Mouse (Mus musculus): ENCODE measurements around the gene Tmem242. TPM values are rescaled to one million over a fixed set of nuclear protein-coding genes. Genes with fewer than 3 reads are reported as not detected.
A peak's percentile ranks its signal among the peaks of the same experiment; 100 is the strongest.

Tmem242 gene
- total and polyA plus RNA-seq, 2 experiments: 12.9 to 59.8 TPM

DNA sequence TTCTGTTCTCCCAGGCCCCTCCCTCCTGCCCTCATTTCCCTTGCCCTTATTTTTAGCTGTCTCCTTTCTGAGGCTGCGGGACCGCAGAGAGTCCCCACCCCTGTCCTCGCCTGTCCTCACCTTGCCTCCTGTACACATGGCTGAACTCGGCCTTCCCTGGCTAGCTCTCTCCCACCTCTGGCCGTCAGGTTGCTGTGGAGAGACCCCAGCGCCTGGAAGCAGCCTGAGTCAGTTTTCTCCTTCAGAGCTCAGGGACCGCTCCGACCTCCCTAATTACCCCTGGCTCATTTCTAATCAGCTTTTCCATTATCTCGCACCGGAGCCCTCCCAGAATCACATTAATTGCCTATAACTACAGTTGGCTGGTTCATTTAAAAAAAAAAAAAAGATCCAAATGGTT, 49.4 kb downstream of the Tmem242 start:
- Histone ChIP-seq H3K36me3 (ENCODE audit: control insufficient read depth, insufficient read depth, low read length) (no peaks in the 10 kb centered on the region), H3K9ac (ENCODE audit: low read depth, low read length) (no peak overlapping the region), H3K27ac (replicated peaks; ENCODE audit: insufficient read depth, low read depth, low read length) (no peak overlapping the region), H3K27me3 (ENCODE audit: control insufficient read depth, insufficient read depth, low read length) (no peaks in the 10 kb centered on the region), H3K79me2 (ENCODE audit: control insufficient read depth, insufficient read depth, low read length) (no peaks in the 10 kb centered on the region), H3K4me3 (ENCODE audit: insufficient read depth, low read depth, low read length) (no peak overlapping the region), H3K4me1 (ENCODE audit: control insufficient read depth, insufficient read depth, low read length) (no peaks in the 10 kb centered on the region)
- TF ChIP-seq POLR2A (IDR thresholded peaks at IDR 0.05; ENCODE audit: extremely low read depth, insufficient read depth, low read length): no peak
- no peak for TF ChIP-seq CTCF (IDR thresholded peaks at IDR 0.05; ENCODE audit: low read depth, low read length)
- no peak for DNase-seq (ENCODE audit: extremely low read depth, low read depth, low spot score)
- 84% methylated on average over 10 of the region's 10 CpGs for WGBS

GRCm38 (mm10) chr17:5388351-5388750, 51.7 kb downstream of the Tmem242 start:
- Histone ChIP-seq H3K4me3 (ENCODE audit: insufficient read depth, low read depth, low read length) (no peak overlapping the region), H3K27ac (replicated peaks; ENCODE audit: insufficient read depth, low read depth, low read length) (no peak overlapping the region), H3K27me3 (ENCODE audit: control insufficient read depth, insufficient read depth, low read length) (no peaks in the 10 kb centered on the region), H3K79me2 (ENCODE audit: control insufficient read depth, insufficient read depth, low read length) (no peaks in the 10 kb centered on the region), H3K4me1 (ENCODE audit: control insufficient read depth, insufficient read depth, low read length) (no peaks in the 10 kb centered on the region), H3K36me3 (ENCODE audit: control insufficient read depth, insufficient read depth, low read length) (no peaks in the 10 kb centered on the region), H3K9ac (ENCODE audit: low read depth, low read length) (no peak overlapping the region)
- DNase-seq (ENCODE audit: extremely low read depth, low read depth, low spot score): no peak
- 90% methylated on average over 3 of the region's 3 CpGs for WGBS
- no peak for TF ChIP-seq CTCF (IDR thresholded peaks at IDR 0.05; ENCODE audit: low read depth, low read length)
- no peak for TF ChIP-seq POLR2A (IDR thresholded peaks at IDR 0.05; ENCODE audit: extremely low read depth, insufficient read depth, low read length)

- no peak overlapping the region for H3K4me3 ChIP-seq (ENCODE audit: insufficient read depth, low read depth, low read length)
- TF ChIP-seq POLR2A (IDR thresholded peaks at IDR 0.05; ENCODE audit: extremely low read depth, insufficient read depth, low read length) (no peak), CTCF (IDR thresholded peaks at IDR 0.05; ENCODE audit: low read depth, low read length) (0 out of 2 replicates have a peak, but pooled peaks have one; percentile 14)
- WGBS: 37% methylated on average over 12 of the region's 12 CpGs
- H3K27ac ChIP-seq (replicated peaks; ENCODE audit: insufficient read depth, low read depth, low read length): no peak overlapping the region
- no peaks in the 10 kb centered on the region for H3K4me1 ChIP-seq (ENCODE audit: control insufficient read depth, insufficient read depth, low read length)
- DNase-seq (ENCODE audit: extremely low read depth, low read depth, low spot score): peak; percentile 70
- H3K9ac ChIP-seq (ENCODE audit: low read depth, low read length): no peak overlapping the region
- no peaks in the 10 kb centered on the region for H3K36me3 ChIP-seq (ENCODE audit: control insufficient read depth, insufficient read depth, low read length)
- H3K79me2 ChIP-seq (ENCODE audit: control insufficient read depth, insufficient read depth, low read length): no peaks in the 10 kb centered on the region
- H3K27me3 ChIP-seq (ENCODE audit: control insufficient read depth, insufficient read depth, low read length): no peaks in the 10 kb centered on the region
These were observed 53.0 kb downstream of the Tmem242 start for GRCm38 (mm10) chr17:5386885-5387545.

- Histone ChIP-seq H3K27ac (replicated peaks; ENCODE audit: insufficient read depth, low read depth, low read length) (no peak overlapping the region), H3K9ac (ENCODE audit: low read depth, low read length) (no peak overlapping the region), H3K36me3 (ENCODE audit: control insufficient read depth, insufficient read depth, low read length) (no peaks in the 10 kb centered on the region), H3K4me3 (ENCODE audit: insufficient read depth, low read depth, low read length) (no peak overlapping the region), H3K27me3 (ENCODE audit: control insufficient read depth, insufficient read depth, low read length) (no peaks in the 10 kb centered on the region), H3K4me1 (ENCODE audit: control insufficient read depth, insufficient read depth, low read length) (no peaks in the 10 kb centered on the region), H3K79me2 (ENCODE audit: control insufficient read depth, insufficient read depth, low read length) (no peaks in the 10 kb centered on the region)
- no peak for TF ChIP-seq CTCF (IDR thresholded peaks at IDR 0.05; ENCODE audit: low read depth, low read length)
- TF ChIP-seq POLR2A (IDR thresholded peaks at IDR 0.05; ENCODE audit: extremely low read depth, insufficient read depth, low read length): no peak
- WGBS: 96% methylated on average over 1 of the region's 1 CpGs
- no peak for DNase-seq (ENCODE audit: extremely low read depth, low read depth, low spot score)
These were observed 54.4 kb downstream of the Tmem242 start for GRCm38 (mm10) chr17:5385694-5386093.

DNA sequence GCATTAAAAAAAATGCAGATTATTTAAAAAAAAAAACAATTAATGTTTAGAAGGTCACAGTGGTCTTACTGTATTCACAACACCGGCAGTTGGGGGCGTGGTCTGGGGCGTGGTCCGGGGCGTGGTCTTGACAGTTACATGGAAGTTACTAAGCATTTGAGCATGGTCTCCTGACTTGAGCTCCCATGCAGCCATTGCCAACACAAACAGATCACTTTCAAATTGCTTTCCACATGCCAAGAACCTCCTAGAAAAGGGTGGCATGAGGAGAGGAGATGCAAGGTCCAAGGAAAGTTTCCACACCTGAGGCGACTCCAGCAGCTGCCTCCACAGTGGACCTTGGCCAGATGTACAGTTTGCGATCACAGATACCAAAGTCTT, 62.1 kb downstream of the Tmem242 start:
- H3K4me3 ChIP-seq (ENCODE audit: insufficient read depth, low read depth, low read length): no peak overlapping the region
- no peaks in the 10 kb centered on the region for H3K27me3 ChIP-seq (ENCODE audit: control insufficient read depth, insufficient read depth, low read length)
- H3K79me2 ChIP-seq (ENCODE audit: control insufficient read depth, insufficient read depth, low read length): no peaks in the 10 kb centered on the region
- no peak overlapping the region for H3K9ac ChIP-seq (ENCODE audit: low read depth, low read length)
- peak; percentile 26 for DNase-seq (ENCODE audit: extremely low read depth, low read depth, low spot score)
- no peak for TF ChIP-seq POLR2A (IDR thresholded peaks at IDR 0.05; ENCODE audit: extremely low read depth, insufficient read depth, low read length)
- TF ChIP-seq CTCF (IDR thresholded peaks at IDR 0.05; ENCODE audit: low read depth, low read length): no peak
- no peaks in the 10 kb centered on the region for H3K4me1 ChIP-seq (ENCODE audit: control insufficient read depth, insufficient read depth, low read length)
- H3K27ac ChIP-seq (replicated peaks; ENCODE audit: insufficient read depth, low read depth, low read length): no peak overlapping the region
- WGBS: 22% methylated on average over 7 of the region's 7 CpGs
- H3K36me3 ChIP-seq (ENCODE audit: control insufficient read depth, insufficient read depth, low read length): no peaks in the 10 kb centered on the region

DNA sequence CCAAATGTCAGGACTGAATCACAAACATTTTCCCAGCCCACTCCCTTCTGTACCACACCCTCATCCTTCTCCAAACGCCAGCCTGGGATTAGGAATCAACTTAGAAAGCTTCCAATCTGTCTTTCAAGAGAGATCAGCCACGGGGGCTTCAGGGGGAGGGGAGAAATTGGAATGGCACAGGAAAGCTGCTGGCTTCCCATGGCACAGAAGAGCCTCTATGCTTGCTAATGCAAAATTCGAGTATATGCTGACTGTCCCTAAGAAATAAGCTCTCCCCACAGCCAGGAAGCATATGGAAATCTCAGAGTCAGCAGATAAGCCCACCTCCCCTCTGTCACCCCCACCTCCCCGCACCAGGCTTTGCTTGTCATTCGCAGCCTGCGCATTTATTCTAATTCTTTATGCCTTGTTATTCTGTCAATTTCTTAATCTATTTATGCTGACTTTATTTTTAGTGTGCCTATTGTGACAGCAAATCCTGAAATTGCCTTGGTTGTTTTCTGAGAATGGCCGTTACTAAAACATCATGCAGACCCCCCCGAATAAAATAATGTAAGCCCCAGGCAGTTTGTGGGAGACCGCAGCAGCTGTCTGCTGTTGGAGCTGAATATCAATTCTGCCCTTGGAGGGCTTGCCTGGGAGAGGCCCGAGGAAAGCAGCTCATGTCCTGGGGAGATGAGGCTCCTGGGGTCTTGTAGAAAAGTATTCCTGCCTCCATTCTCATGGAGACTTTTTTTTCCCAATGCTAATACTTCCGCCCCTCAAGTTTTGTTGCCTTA, 62.7 kb downstream of the Tmem242 start:
- no peak overlapping the region for H3K4me3 ChIP-seq (ENCODE audit: insufficient read depth, low read depth, low read length)
- H3K27ac ChIP-seq (replicated peaks; ENCODE audit: insufficient read depth, low read depth, low read length): no peak overlapping the region
- H3K27me3 ChIP-seq (ENCODE audit: control insufficient read depth, insufficient read depth, low read length): no peaks in the 10 kb centered on the region
- H3K9ac ChIP-seq (ENCODE audit: low read depth, low read length): no peak overlapping the region
- 39% methylated on average over 11 of the region's 11 CpGs for WGBS
- no peaks in the 10 kb centered on the region for H3K36me3 ChIP-seq (ENCODE audit: control insufficient read depth, insufficient read depth, low read length)
- no peak for DNase-seq (ENCODE audit: extremely low read depth, low read depth, low spot score)
- H3K79me2 ChIP-seq (ENCODE audit: control insufficient read depth, insufficient read depth, low read length): no peaks in the 10 kb centered on the region
- no peaks in the 10 kb centered on the region for H3K4me1 ChIP-seq (ENCODE audit: control insufficient read depth, insufficient read depth, low read length)
- TF ChIP-seq CTCF (IDR thresholded peaks at IDR 0.05; ENCODE audit: low read depth, low read length): no peak
- TF ChIP-seq POLR2A (IDR thresholded peaks at IDR 0.05; ENCODE audit: extremely low read depth, insufficient read depth, low read length): no peak
